Mouse (Mus musculus): Measurements from ENCODE around the gene Me3. TPM values are rescaled to one million over a fixed set of nuclear protein-coding genes. Genes with fewer than 3 reads are reported as not detected.

Me3 gene
- polyA plus RNA-seq, 1 experiment = not detected

DNA sequence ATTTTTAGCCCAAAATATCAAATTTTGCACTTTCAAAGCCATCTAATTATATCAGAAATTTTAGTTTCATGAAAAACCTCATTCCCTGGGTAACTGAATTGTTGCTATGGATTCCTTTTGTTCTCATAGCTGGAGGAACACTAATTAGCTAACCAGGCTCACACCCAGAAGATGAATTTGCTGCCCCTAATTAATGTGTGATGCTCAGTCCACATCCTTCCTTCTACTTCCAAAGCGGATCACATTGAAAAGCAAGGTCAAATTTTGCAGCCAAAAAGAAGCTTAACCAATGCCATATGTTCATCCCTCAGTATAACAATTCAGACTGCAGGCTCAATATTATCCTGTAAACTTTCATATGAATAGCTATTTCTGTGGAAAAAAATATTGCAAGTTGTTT, 45.7 kb downstream of the Me3 start:
- 32% methylated on average over 1 of the region's 1 CpGs for WGBS
- H3K27ac ChIP-seq (ENCODE audit: insufficient read depth, low read depth, low read length) = no peak overlapping the region
- H3K4me3 ChIP-seq (ENCODE audit: insufficient read depth, low read depth, low read length) = no peak overlapping the region
- H3K4me1 ChIP-seq (ENCODE audit: control insufficient read depth, insufficient read depth, low read length) = peaks cover 12% of the 10 kb centered on the region
- TF ChIP-seq CTCF (IDR thresholded peaks at IDR 0.05; ENCODE audit: insufficient read depth, low read depth, low read length) (no peak), POLR2A (IDR thresholded peaks at IDR 0.05; ENCODE audit: insufficient read depth, low read depth, low read length) (no peak)

- Histone ChIP-seq H3K4me3 (ENCODE audit: insufficient read depth, low read depth, low read length) (no peak overlapping the region), H3K27ac (ENCODE audit: insufficient read depth, low read depth, low read length) (peak overlapping the region; percentile 33; the same call in 1 of the 2 replicates), H3K4me1 (ENCODE audit: control insufficient read depth, insufficient read depth, low read length) (peaks cover 12% of the 10 kb centered on the region)
- TF ChIP-seq POLR2A (IDR thresholded peaks at IDR 0.05; ENCODE audit: insufficient read depth, low read depth, low read length) (no peak), CTCF (IDR thresholded peaks at IDR 0.05; ENCODE audit: insufficient read depth, low read depth, low read length) (no peak)
- WGBS = 90% methylated on average over 5 of the region's 5 CpGs
These were observed 46.5 kb downstream of the Me3 start for GRCm38 (mm10) chr7:89678719-89679118.

DNA sequence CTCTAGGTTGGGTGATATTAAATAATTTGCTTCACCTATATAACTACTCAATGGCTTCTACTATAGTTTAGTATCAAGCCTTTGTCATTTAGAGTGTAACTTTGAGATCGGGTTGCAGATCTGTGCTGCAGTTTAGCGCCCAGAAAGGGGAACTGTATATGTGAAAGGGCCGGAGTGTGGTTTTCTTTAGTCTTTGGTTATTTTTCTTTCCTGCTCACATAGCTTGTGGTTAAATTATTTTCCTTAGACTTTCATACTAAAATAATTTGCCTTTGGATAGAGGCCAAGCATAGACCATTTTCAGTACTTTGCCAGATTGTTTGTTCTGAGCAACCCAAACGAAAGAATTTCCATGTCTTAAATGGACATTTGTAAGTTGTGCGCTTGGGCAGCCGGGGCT, 46.9 kb downstream of the Me3 start:
- WGBS = 67% methylated on average over 6 of the region's 6 CpGs
- peak overlapping the region; percentile 33; the same call in 1 of the 2 replicates for H3K27ac ChIP-seq (ENCODE audit: insufficient read depth, low read depth, low read length)
- TF ChIP-seq CTCF (IDR thresholded peaks at IDR 0.05; ENCODE audit: insufficient read depth, low read depth, low read length) (no peak), POLR2A (IDR thresholded peaks at IDR 0.05; ENCODE audit: insufficient read depth, low read depth, low read length) (no peak)
- H3K4me1 ChIP-seq (ENCODE audit: control insufficient read depth, insufficient read depth, low read length) = peaks cover 12% of the 10 kb centered on the region
- H3K4me3 ChIP-seq (ENCODE audit: insufficient read depth, low read depth, low read length) = no peak overlapping the region

DNA sequence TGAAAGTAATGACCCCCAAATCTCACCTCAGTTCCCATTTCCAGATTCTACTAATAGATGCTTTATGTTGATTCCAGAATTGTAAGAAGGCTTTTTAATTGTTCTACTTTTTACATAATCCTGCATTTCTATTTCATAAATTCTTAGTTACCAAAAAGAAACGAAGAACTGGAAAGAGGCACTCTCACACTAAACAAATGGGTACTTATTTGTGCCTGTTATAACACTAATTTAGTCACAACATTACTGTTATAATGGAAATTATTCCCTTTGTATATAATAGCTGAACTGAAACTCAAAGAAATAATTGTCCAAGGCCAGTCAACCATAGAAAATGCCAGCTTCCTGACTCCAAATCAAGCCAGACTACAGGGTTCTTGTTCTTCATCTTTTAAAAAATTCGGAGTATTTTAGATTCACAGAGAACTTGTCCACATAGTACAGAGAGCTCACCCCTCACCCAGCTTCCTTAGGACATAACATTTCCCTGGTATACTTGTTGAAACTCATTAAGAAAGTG, 47.5 kb downstream of the Me3 start:
- Histone ChIP-seq H3K4me1 (ENCODE audit: control insufficient read depth, insufficient read depth, low read length) (peaks cover 12% of the 10 kb centered on the region), H3K4me3 (ENCODE audit: insufficient read depth, low read depth, low read length) (no peak overlapping the region), H3K27ac (ENCODE audit: insufficient read depth, low read depth, low read length) (no peak overlapping the region)
- WGBS = 33% methylated on average over 2 of the region's 2 CpGs
- TF ChIP-seq POLR2A (IDR thresholded peaks at IDR 0.05; ENCODE audit: insufficient read depth, low read depth, low read length) = no peak
- TF ChIP-seq CTCF (IDR thresholded peaks at IDR 0.05; ENCODE audit: insufficient read depth, low read depth, low read length) = no peak

DNA sequence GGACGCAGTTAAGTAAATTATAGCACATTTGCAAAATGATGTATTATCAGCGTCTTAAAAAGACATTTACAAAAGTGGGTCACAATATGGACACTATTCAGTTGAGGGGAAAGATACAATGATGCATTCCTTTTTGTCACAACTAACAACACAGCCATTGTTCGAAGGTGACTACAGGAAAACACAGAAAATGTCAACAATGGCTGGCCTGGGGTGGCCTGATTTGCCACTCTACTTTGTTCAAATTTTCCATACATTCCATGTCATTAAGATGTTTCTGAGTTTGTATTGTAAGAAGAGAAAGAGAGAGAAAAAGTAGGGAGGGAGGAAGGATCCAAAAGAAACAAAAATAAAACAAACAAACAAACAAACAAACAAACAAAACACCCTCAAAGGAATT, 48.7 kb downstream of the Me3 start:
- 47% methylated on average over 3 of the region's 3 CpGs for WGBS
- Histone ChIP-seq H3K4me3 (ENCODE audit: insufficient read depth, low read depth, low read length) (no peak overlapping the region), H3K4me1 (ENCODE audit: control insufficient read depth, insufficient read depth, low read length) (peaks cover 12% of the 10 kb centered on the region), H3K27ac (ENCODE audit: insufficient read depth, low read depth, low read length) (no peak overlapping the region)
- TF ChIP-seq POLR2A (IDR thresholded peaks at IDR 0.05; ENCODE audit: insufficient read depth, low read depth, low read length) (no peak), CTCF (IDR thresholded peaks at IDR 0.05; ENCODE audit: insufficient read depth, low read depth, low read length) (no peak)

GRCm38 (mm10) chr7:89681666-89682470, 49.7 kb downstream of the Me3 start:
- Histone ChIP-seq H3K4me1 (ENCODE audit: control insufficient read depth, insufficient read depth, low read length) (peaks cover 9% of the 10 kb centered on the region), H3K27ac (ENCODE audit: insufficient read depth, low read depth, low read length) (peak overlapping the region; percentile 64; the same call in 1 of the 2 replicates), H3K4me3 (ENCODE audit: insufficient read depth, low read depth, low read length) (no peak overlapping the region)
- 59% methylated on average over 10 of the region's 10 CpGs for WGBS
- TF ChIP-seq POLR2A (IDR thresholded peaks at IDR 0.05; ENCODE audit: insufficient read depth, low read depth, low read length) = no peak
- TF ChIP-seq CTCF (IDR thresholded peaks at IDR 0.05; ENCODE audit: insufficient read depth, low read depth, low read length) = no peak

GRCm38 (mm10) chr7:89698186-89698585, 66.0 kb downstream of the Me3 start:
- H3K4me3 ChIP-seq (ENCODE audit: insufficient read depth, low read depth, low read length) = no peak overlapping the region
- H3K4me1 ChIP-seq (ENCODE audit: control insufficient read depth, insufficient read depth, low read length) = no peaks in the 10 kb centered on the region
- no peak overlapping the region for H3K27ac ChIP-seq (ENCODE audit: insufficient read depth, low read depth, low read length)
- TF ChIP-seq POLR2A (IDR thresholded peaks at IDR 0.05; ENCODE audit: insufficient read depth, low read depth, low read length) = no peak
- TF ChIP-seq CTCF (IDR thresholded peaks at IDR 0.05; ENCODE audit: insufficient read depth, low read depth, low read length) = no peak

- TF ChIP-seq CTCF (IDR thresholded peaks at IDR 0.05; ENCODE audit: insufficient read depth, low read depth, low read length) (no peak), POLR2A (IDR thresholded peaks at IDR 0.05; ENCODE audit: insufficient read depth, low read depth, low read length) (no peak)
- H3K4me1 ChIP-seq (ENCODE audit: control insufficient read depth, insufficient read depth, low read length) = no peaks in the 10 kb centered on the region
- 63% methylated on average over 5 of the region's 5 CpGs for WGBS
- no peak overlapping the region for H3K27ac ChIP-seq (ENCODE audit: insufficient read depth, low read depth, low read length)
- no peak overlapping the region for H3K4me3 ChIP-seq (ENCODE audit: insufficient read depth, low read depth, low read length)
These were observed 67.6 kb downstream of the Me3 start for GRCm38 (mm10) chr7:89699668-89700350.

- no peak overlapping the region for H3K4me3 ChIP-seq (ENCODE audit: insufficient read depth, low read depth, low read length)
- TF ChIP-seq POLR2A (IDR thresholded peaks at IDR 0.05; ENCODE audit: insufficient read depth, low read depth, low read length) = no peak
- TF ChIP-seq CTCF (IDR thresholded peaks at IDR 0.05; ENCODE audit: insufficient read depth, low read depth, low read length) = no peak
- no peaks in the 10 kb centered on the region for H3K4me1 ChIP-seq (ENCODE audit: control insufficient read depth, insufficient read depth, low read length)
- 78% methylated on average over 1 of the region's 1 CpGs for WGBS
- no peak overlapping the region for H3K27ac ChIP-seq (ENCODE audit: insufficient read depth, low read depth, low read length)
These were observed 68.3 kb downstream of the Me3 start for GRCm38 (mm10) chr7:89700511-89700910.
